ENCODE assay signal across 8 mouse cellular contexts in the genomic region with DNA sequence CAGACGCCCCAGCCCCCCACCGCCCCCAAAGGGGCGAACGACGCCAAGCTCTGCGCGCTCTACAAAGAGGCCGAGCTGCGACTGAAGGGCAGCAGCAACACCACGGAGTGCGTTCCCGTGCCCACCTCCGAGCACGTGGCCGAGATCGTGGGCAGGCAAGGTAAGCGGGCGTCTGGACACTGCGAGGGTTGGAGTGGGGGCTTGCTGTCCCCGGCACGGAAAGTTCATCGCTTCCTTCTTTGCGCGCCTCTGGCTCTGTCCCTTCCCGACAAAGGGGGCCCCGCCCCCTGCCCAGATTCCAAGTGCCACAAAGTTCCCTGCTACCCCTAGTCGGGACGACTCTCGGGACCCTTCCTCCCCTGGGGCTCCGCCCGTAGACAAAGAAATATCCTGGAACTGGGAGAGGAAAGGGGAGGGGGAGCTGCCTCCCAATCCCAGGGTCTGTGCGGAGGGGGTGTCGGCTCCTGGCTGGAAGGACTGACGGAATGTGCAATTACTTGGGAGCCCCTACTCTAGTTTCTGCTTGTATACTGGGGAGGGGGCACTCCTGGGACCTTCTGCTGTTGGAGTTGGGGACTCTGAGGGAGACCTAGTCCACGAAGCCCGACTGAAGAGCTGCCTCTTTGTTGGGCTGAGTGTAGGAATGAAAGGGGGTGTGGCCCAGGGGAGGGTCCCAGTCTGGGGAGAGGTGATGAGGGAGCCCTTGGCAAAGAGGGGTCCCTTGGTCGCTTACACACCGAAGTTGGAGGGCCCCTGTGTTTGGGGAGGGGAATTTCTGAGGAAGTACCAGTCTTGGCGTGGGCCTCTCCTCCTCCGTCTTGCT. TPM values are rescaled to one million over a fixed set of nuclear protein-coding genes. Genes with fewer than 3 reads are reported as not detected.
DNase-seq lines count a peak whose midpoint lies in the region; ATAC-seq and TF ChIP-seq lines count a peak whose summit lies in the region.

No protein-coding gene starts in this region.

- peaks cover 57% of the 10 kb centered on the region for H3K4me1 ChIP-seq in lung, embryonic 16.5 days (replicated peaks; ENCODE audit: control insufficient read depth, insufficient read depth, low read length)
- H3K4me1 ChIP-seq in hindbrain, embryonic 10.5 days (replicated peaks), result peaks cover 73% of the 10 kb centered on the region
- H3K4me1 ChIP-seq in liver, postnatal 0 days (ENCODE audit: insufficient read depth), result peaks cover 26% of the 10 kb centered on the region
- peaks cover 20% of the 10 kb centered on the region for H3K4me1 ChIP-seq in testis, adult 2 months (ENCODE audit: control insufficient read depth, insufficient read depth, low read length)

- peaks cover 8% of the 10 kb centered on the region for H3K36me3 ChIP-seq in lung, embryonic 16.5 days (ENCODE audit: control insufficient read depth, insufficient read depth, low read length)
- H3K36me3 ChIP-seq in hindbrain, embryonic 10.5 days, result peaks cover 44% of the 10 kb centered on the region
- no peaks in the 10 kb centered on the region for H3K36me3 ChIP-seq in liver, postnatal 0 days (replicated peaks; ENCODE audit: insufficient read depth, low read length)
- H3K36me3 ChIP-seq in testis, adult 2 months (ENCODE audit: control insufficient read depth, insufficient read depth, low read length), result no peaks in the 10 kb centered on the region

- no peak for ATAC-seq in CD4-positive, CD25-positive, alpha-beta regulatory T cell, adult 4 months
- ATAC-seq in lung, embryonic 16.5 days (ENCODE audit: low read depth), result peak; percentile 18
- no peak for ATAC-seq in liver, postnatal 0 days

- WGBS in lung, embryonic 16.5 days, result under 1% methylated on average over 36 of the region's 40 CpGs
- WGBS in hindbrain, embryonic 10.5 days, result under 1% methylated on average over 40 of the region's 40 CpGs
- 4% methylated on average over 36 of the region's 40 CpGs for WGBS in liver, postnatal 0 days (ENCODE audit: insufficient replicate concordance)

- TF ChIP-seq POLR2A in testis, adult 2 months (IDR thresholded peaks at IDR 0.05; ENCODE audit: control insufficient read depth, low read depth, low read length), result no peak

- H3K4me2 ChIP-seq in lung, embryonic 16.5 days (ENCODE audit: low read depth, low read length), result peak overlapping the region; percentile 65
- H3K4me2 ChIP-seq in liver, postnatal 0 days (ENCODE audit: low read depth, low read length), result peak overlapping the region; percentile 99

- no peak for TF ChIP-seq CTCF in liver, postnatal 0 days (IDR thresholded peaks at IDR 0.05; ENCODE audit: low read depth)
- TF ChIP-seq CTCF in testis, adult 2 months (IDR thresholded peaks at IDR 0.05; ENCODE audit: control insufficient read depth, insufficient read depth, insufficient replicate concordance, low read depth, low read length), result no peak

- no peaks in the 10 kb centered on the region for H3K27me3 ChIP-seq in lung, embryonic 16.5 days (ENCODE audit: control insufficient read depth, insufficient read depth, low read depth, low read length)
- no peaks in the 10 kb centered on the region for H3K27me3 ChIP-seq in hindbrain, embryonic 10.5 days (ENCODE audit: insufficient read depth, poor library complexity, severe bottlenecking)
- H3K27me3 ChIP-seq in liver, postnatal 0 days (ENCODE audit: insufficient read depth, low read length), result peaks cover 9% of the 10 kb centered on the region; the same call in 1 of the 2 replicates
- H3K27me3 ChIP-seq in testis, adult 2 months (ENCODE audit: control insufficient read depth, insufficient read depth, low read length), result no peaks in the 10 kb centered on the region; the same call in 1 of the 2 replicates

- peak overlapping the region; percentile 93 for H3K9ac ChIP-seq in lung, embryonic 16.5 days (ENCODE audit: low read length)
- peak overlapping the region; percentile 81 for H3K9ac ChIP-seq in liver, postnatal 0 days (replicated peaks)

- no peaks in the 10 kb centered on the region for H3K9me3 ChIP-seq in lung, embryonic 16.5 days (ENCODE audit: control insufficient read depth, low read length)
- H3K9me3 ChIP-seq in hindbrain, embryonic 10.5 days, result no peaks in the 10 kb centered on the region
- H3K9me3 ChIP-seq in liver, postnatal 0 days (ENCODE audit: low read length), result no peaks in the 10 kb centered on the region

- TF ChIP-seq EP300 in liver, postnatal 0 days (IDR thresholded peaks at IDR 0.05; ENCODE audit: low read depth), result no peak

- peak overlapping the region; percentile 74 for H3K4me3 ChIP-seq in lung, embryonic 16.5 days (ENCODE audit: low read length)
- H3K4me3 ChIP-seq in hindbrain, embryonic 10.5 days, result peak overlapping the region; percentile 96
- peak overlapping the region; percentile 78 for H3K4me3 ChIP-seq in liver, postnatal 0 days (ENCODE audit: low read depth, low read length)
- H3K4me3 ChIP-seq in testis, adult 2 months (ENCODE audit: control insufficient read depth, low read depth, low read length), result peak overlapping the region; percentile 82

- H3K27ac ChIP-seq in lung, embryonic 16.5 days (ENCODE audit: low read length), result peak overlapping the region; percentile 90
- peak overlapping the region; percentile 100 for H3K27ac ChIP-seq in hindbrain, embryonic 10.5 days
- no peak overlapping the region for H3K27ac ChIP-seq in liver, postnatal 0 days (ENCODE audit: low read depth)
- no peak overlapping the region for H3K27ac ChIP-seq in testis, adult 2 months (ENCODE audit: control insufficient read depth, insufficient read depth, low read depth, low read length)

- peak; percentile 42 for DNase-seq in CD4-positive, CD25-positive, alpha-beta regulatory T cell, adult 2 months (ENCODE audit: low read depth, low spot score)
- DNase-seq in lung, postnatal 36 days, result no peak
- peak; percentile 81 for DNase-seq in hindbrain, embryonic 10.5 days (ENCODE audit: low spot score)
- no peak for DNase-seq in liver, postnatal 0 days
- no peak for DNase-seq in layer of hippocampus, adult 8-10 months (ENCODE audit: low spot score in 2 of 2)

RNA-seq across cellular contexts. Expression of gene Mex3a, which starts 0.7 kb away (rescaled TPM):
- polyA plus RNA-seq in CD4-positive, CD25-positive, alpha-beta regulatory T cell, adult 4 months (2017; shearing (Covaris generic)), result 1 to 10 TPM in 1 of 2 experiments, under 1 TPM in 1; 0.60 to 1.5 TPM
- 13.1 and 13.5 TPM in 2 replicates for polyA plus RNA-seq in lung, embryonic 16.5 days (2015; fragmentation: Nextera tagmentation; extraction: Ambion mirVana)
- 30.7 and 31.0 TPM in 2 replicates for polyA plus RNA-seq in hindbrain, embryonic 10.5 days (2016; fragmentation: Nextera tagmentation; extraction: Ambion mirVana)
- polyA plus RNA-seq in liver, postnatal 0 days (2015; fragmentation: Nextera tagmentation; extraction: Ambion mirVana), result 0.37 and 0.51 TPM in 2 replicates
- 1.4 and 1.5 TPM in 2 replicates for polyA plus RNA-seq in testis, adult 2 months (2012; rRNA removed)
- 1 to 10 TPM; 2.4 to 2.8 (median 2.6) TPM for total RNA-seq in layer of hippocampus, adult 8-10 months (2022)

RNA-seq across cellular contexts. Expression of gene Rab25, which starts 15.2 kb away (rescaled TPM):
- polyA plus RNA-seq in CD4-positive, CD25-positive, alpha-beta regulatory T cell, adult 4 months (2017; shearing (Covaris generic)), result not detected
- polyA plus RNA-seq in lung, embryonic 16.5 days (2015; fragmentation: Nextera tagmentation; extraction: Ambion mirVana), result 48.0 and 61.2 TPM in 2 replicates
- polyA plus RNA-seq in hindbrain, embryonic 10.5 days (2016; fragmentation: Nextera tagmentation; extraction: Ambion mirVana), result 2.1 and 2.9 TPM in 2 replicates
- 0.13 and 0.29 TPM in 2 replicates for polyA plus RNA-seq in liver, postnatal 0 days (2015; fragmentation: Nextera tagmentation; extraction: Ambion mirVana)
- 0.10 and 1.9 TPM in 2 replicates for polyA plus RNA-seq in testis, adult 2 months (2012; rRNA removed)
- total RNA-seq in layer of hippocampus, adult 8-10 months (2022), result 1 to 10 TPM in 1 of 4 experiments, not detected in 3; 1.5 TPM

RNA-seq across cellular contexts. Expression of gene Lamtor2, which starts 20.0 kb away (rescaled TPM):
- 100 to 1,000 TPM; 197 to 234 TPM for polyA plus RNA-seq in CD4-positive, CD25-positive, alpha-beta regulatory T cell, adult 4 months (2017; shearing (Covaris generic))
- 169 and 183 TPM in 2 replicates for polyA plus RNA-seq in lung, embryonic 16.5 days (2015; fragmentation: Nextera tagmentation; extraction: Ambion mirVana)
- 173 and 180 TPM in 2 replicates for polyA plus RNA-seq in hindbrain, embryonic 10.5 days (2016; fragmentation: Nextera tagmentation; extraction: Ambion mirVana)
- 104 and 106 TPM in 2 replicates for polyA plus RNA-seq in liver, postnatal 0 days (2015; fragmentation: Nextera tagmentation; extraction: Ambion mirVana)
- polyA plus RNA-seq in testis, adult 2 months (2012; rRNA removed), result 46.9 and 53.9 TPM in 2 replicates
- total RNA-seq in layer of hippocampus, adult 8-10 months (2022), result 100 to 1,000 TPM in 3 of 4 experiments, 10 to 100 TPM in 1; 89.2 to 111 (median 106) TPM

RNA-seq across cellular contexts. Expression of gene Ubqln4, which starts 20.7 kb away (rescaled TPM):
- 10 to 100 TPM; 11.9 to 12.0 TPM for polyA plus RNA-seq in CD4-positive, CD25-positive, alpha-beta regulatory T cell, adult 4 months (2017; shearing (Covaris generic))
- 39.3 and 41.8 TPM in 2 replicates for polyA plus RNA-seq in lung, embryonic 16.5 days (2015; fragmentation: Nextera tagmentation; extraction: Ambion mirVana)
- 69.0 and 72.5 TPM in 2 replicates for polyA plus RNA-seq in hindbrain, embryonic 10.5 days (2016; fragmentation: Nextera tagmentation; extraction: Ambion mirVana)
- 12.5 and 13.5 TPM in 2 replicates for polyA plus RNA-seq in liver, postnatal 0 days (2015; fragmentation: Nextera tagmentation; extraction: Ambion mirVana)
- polyA plus RNA-seq in testis, adult 2 months (2012; rRNA removed), result 51.4 and 55.3 TPM in 2 replicates
- total RNA-seq in layer of hippocampus, adult 8-10 months (2022), result 100 to 1,000 TPM in 2 of 4 experiments, 10 to 100 TPM in 2; 96.1 to 118 (median 107) TPM

RNA-seq across cellular contexts. Expression of gene Lmna, which starts 23.1 kb away (rescaled TPM):
- 1 to 10 TPM; 5.0 to 5.1 TPM for polyA plus RNA-seq in CD4-positive, CD25-positive, alpha-beta regulatory T cell, adult 4 months (2017; shearing (Covaris generic))
- polyA plus RNA-seq in lung, embryonic 16.5 days (2015; fragmentation: Nextera tagmentation; extraction: Ambion mirVana), result 148 and 150 TPM in 2 replicates
- 13.4 and 24.0 TPM in 2 replicates for polyA plus RNA-seq in hindbrain, embryonic 10.5 days (2016; fragmentation: Nextera tagmentation; extraction: Ambion mirVana)
- 68.4 and 73.4 TPM in 2 replicates for polyA plus RNA-seq in liver, postnatal 0 days (2015; fragmentation: Nextera tagmentation; extraction: Ambion mirVana)
- polyA plus RNA-seq in testis, adult 2 months (2012; rRNA removed), result 14.4 and 16.7 TPM in 2 replicates
- 10 to 100 TPM; 38.0 to 45.6 (median 40.2) TPM for total RNA-seq in layer of hippocampus, adult 8-10 months (2022)

Comparison
In these comparisons a context has a peak if more than half of its experiments do, and no peak if none do; other contexts are left out.
1. DNase-seq: peak in CD4-positive, CD25-positive, alpha-beta regulatory T cell, adult 2 months (single experiment) and hindbrain, embryonic 10.5 days (single experiment); none in lung, postnatal 36 days (single experiment), liver, postnatal 0 days (single experiment) and layer of hippocampus, adult 8-10 months (0 of 2).
2. H3K27ac ChIP-seq: peak in lung, embryonic 16.5 days (single experiment) and hindbrain, embryonic 10.5 days (single experiment); none in liver, postnatal 0 days (single experiment) and testis, adult 2 months (single experiment).
3. RNA of gene Rab25, which starts 15.2 kb away (polyA plus RNA-seq): 48.0 to 61.2 TPM in lung, embryonic 16.5 days; 2.1 to 2.9 TPM in hindbrain, embryonic 10.5 days, 0.13 to 0.29 TPM in liver, postnatal 0 days, not detected in CD4-positive, CD25-positive, alpha-beta regulatory T cell, adult 4 months and 0.10 to 1.9 TPM in testis, adult 2 months; every median in the first group is over 10 times any median in the second.
4. Peak in every context shown above with its lines, with median percentiles within 50 percentile points of each other: H3K4me3 ChIP-seq.